Mouse (Mus musculus) liver, embryonic 15.5 days (tissue): ENCODE results near the gene Mef2b. TPM values are rescaled to one million over a fixed set of nuclear protein-coding genes. Genes with fewer than 3 reads are reported as not detected.

Experiments used
- ATAC-seq: fragments of 200-750 bp; cut with Nextera tagmentation; 2 replicates; pipeline ENCODE4 v1.8.0; 2017; ENCODE audit warnings: moderate number of reproducible peaks, mild to moderate bottlenecking, moderate library complexity; ENCODE audit not compliant: insufficient read depth
- H3K27ac ChIP-seq: fragments of 300-500 bp; sonication (generic); replicated peaks from 2 replicates; pipeline ENCODE4 v1.5.1; 2015; ENCODE audit warnings: mild to moderate bottlenecking, inconsistent platforms
- H3K27me3 ChIP-seq: fragments of 300-500 bp; sonication (generic); 2 replicates; pipeline ENCODE4 v1.6.1; 2015; ENCODE audit warnings: mild to moderate bottlenecking, inconsistent platforms
- H3K36me3 ChIP-seq: fragments of 300-500 bp; sonication (generic); replicated peaks from 2 replicates; pipeline ENCODE4 v1.6.1; 2015; ENCODE audit warnings: moderate library complexity, mild to moderate bottlenecking, inconsistent platforms
- H3K4me1 ChIP-seq: fragments of 300-500 bp; sonication (generic); replicated peaks from 2 replicates; pipeline ENCODE4 v1.6.1; 2015; ENCODE audit warnings: inconsistent platforms
- H3K4me2 ChIP-seq: fragments of 300-500 bp; sonication (generic); 2 replicates; pipeline ENCODE4 v1.6.1; 2015; ENCODE audit warnings: moderate library complexity, mild to moderate bottlenecking, inconsistent platforms
- H3K4me3 ChIP-seq: fragments of 300-500 bp; sonication (generic); replicated peaks from 2 replicates; pipeline ENCODE4 v1.5.1; 2015; ENCODE audit warnings: mild to moderate bottlenecking, inconsistent platforms
- H3K9ac ChIP-seq: fragments of 300-500 bp; sonication (generic); 2 replicates; pipeline ENCODE4 v1.6.1; 2015; ENCODE audit warnings: moderate library complexity, mild to moderate bottlenecking, inconsistent platforms
- H3K9me3 ChIP-seq: fragments of 300-500 bp; sonication (generic); replicated peaks from 2 replicates; pipeline ENCODE4 v1.6.1; 2016; ENCODE audit warnings: inconsistent platforms
- WGBS: fragments of 180-500 bp; shearing (Covaris S2); methylation state at CpG from one replicate; pipeline ENCODE4 v1.1.7; 2015; ENCODE audit warnings: mixed read lengths; ENCODE audit not compliant: insufficient replicate concordance; 5-methylcytosine and 5-hydroxymethylcytosine counted together
- polyA plus RNA-seq: library from polyadenylated mRNA; unstranded; fragments of >200 nt; fragmentation: Nextera tagmentation; extraction: Ambion mirVana; gene quantifications from 2 replicates; pipeline ENCODE4 v1.2.1, GENCODE M21; 2015

The Mef2b gene
- polyA plus RNA-seq, 1 experiment from 2014 or later: not detected

- WGBS: 73% methylated on average over 4 of the region's 4 CpGs
- Histone ChIP-seq H3K4me3 (no peak overlapping the region), H3K9me3 (no peaks in the 10 kb centered on the region), H3K9ac (no peak overlapping the region), H3K27me3 (no peaks in the 10 kb centered on the region), H3K4me2 (no peak overlapping the region), H3K4me1 (peaks cover 50% of the 10 kb centered on the region), H3K36me3 (peaks cover 45% of the 10 kb centered on the region), H3K27ac (no peak overlapping the region)
- no peak for ATAC-seq
Measured at GRCm38 (mm10) chr8:70136591-70136990, 2.9 kb upstream of the Mef2b start.

GRCm38 (mm10) chr8:70137890-70138289 is 1.6 kb upstream of the Mef2b start:
- WGBS: 71% methylated on average over 4 of the region's 4 CpGs
- Histone ChIP-seq H3K27ac (no peak overlapping the region), H3K36me3 (peaks cover 51% of the 10 kb centered on the region), H3K9ac (peak overlapping the region; percentile 67; the same call in 1 of the 2 replicates), H3K4me1 (peaks cover 38% of the 10 kb centered on the region), H3K4me3 (peak overlapping the region; percentile 77), H3K4me2 (peak overlapping the region; percentile 80), H3K9me3 (no peaks in the 10 kb centered on the region), H3K27me3 (no peaks in the 10 kb centered on the region)
- ATAC-seq: no peak

GRCm38 (mm10) chr8:70139981-70140380 is 470 bp downstream of the Mef2b start:
- WGBS: 6% methylated on average over 9 of the region's 9 CpGs
- ATAC-seq: no peak
- Histone ChIP-seq H3K36me3 (peaks cover 47% of the 10 kb centered on the region), H3K9ac (peak overlapping the region; percentile 73), H3K4me3 (peak overlapping the region; percentile 77), H3K9me3 (no peaks in the 10 kb centered on the region), H3K27ac (peak overlapping the region; percentile 93), H3K4me2 (peak overlapping the region; percentile 80), H3K27me3 (no peaks in the 10 kb centered on the region), H3K4me1 (peaks cover 25% of the 10 kb centered on the region)

- H3K9me3 ChIP-seq: no peaks in the 10 kb centered on the region
- peaks cover 18% of the 10 kb centered on the region for H3K4me1 ChIP-seq
- 53% methylated on average over 7 of the region's 7 CpGs for WGBS
- no peak overlapping the region for H3K4me3 ChIP-seq
- H3K9ac ChIP-seq: no peak overlapping the region
- ATAC-seq: no peak
- peaks cover 8% of the 10 kb centered on the region for H3K27me3 ChIP-seq
- H3K27ac ChIP-seq: no peak overlapping the region
- H3K36me3 ChIP-seq: peaks cover 35% of the 10 kb centered on the region
- no peak overlapping the region for H3K4me2 ChIP-seq
Measured at GRCm38 (mm10) chr8:70147678-70148607, 8.4 kb downstream of the Mef2b start.

- peaks cover 18% of the 10 kb centered on the region for H3K27me3 ChIP-seq
- WGBS: 24% methylated on average over 13 of the region's 13 CpGs
- no peak overlapping the region for H3K9ac ChIP-seq
- H3K36me3 ChIP-seq: peaks cover 17% of the 10 kb centered on the region
- no peaks in the 10 kb centered on the region for H3K9me3 ChIP-seq
- no peak for ATAC-seq
- H3K4me3 ChIP-seq: no peak overlapping the region
- H3K4me2 ChIP-seq: no peak overlapping the region
- peaks cover 19% of the 10 kb centered on the region for H3K4me1 ChIP-seq
- H3K27ac ChIP-seq: no peak overlapping the region
Measured at GRCm38 (mm10) chr8:70150158-70150557, 10.6 kb downstream of the Mef2b start.

- no peak overlapping the region for H3K27ac ChIP-seq
- H3K36me3 ChIP-seq: no peaks in the 10 kb centered on the region
- peak overlapping the region; percentile 55 for H3K4me2 ChIP-seq
- peak; percentile 86 for ATAC-seq
- no peaks in the 10 kb centered on the region for H3K9me3 ChIP-seq
- H3K4me3 ChIP-seq: 0 out of 2 replicates have a peak overlapping the region, but pooled peaks have one; percentile 20
- peaks cover 42% of the 10 kb centered on the region for H3K27me3 ChIP-seq
- 16% methylated on average over 22 of the region's 22 CpGs for WGBS
- no peak overlapping the region for H3K9ac ChIP-seq
- peaks cover 22% of the 10 kb centered on the region for H3K4me1 ChIP-seq
Measured at GRCm38 (mm10) chr8:70152537-70153257, 13.2 kb downstream of the Mef2b start.

- WGBS: 68% methylated on average over 1 of the region's 1 CpGs
- H3K9me3 ChIP-seq: no peaks in the 10 kb centered on the region
Measured at GRCm38 (mm10) chr8:70157240-70157800, 17.8 kb downstream of the Mef2b start.

GRCm38 (mm10) chr8:70158069-70158853 is 18.8 kb downstream of the Mef2b start:
- no peaks in the 10 kb centered on the region for H3K36me3 ChIP-seq
- peaks cover 18% of the 10 kb centered on the region for H3K4me1 ChIP-seq
- no peak overlapping the region for H3K27ac ChIP-seq
- ATAC-seq: peak; percentile 67
- WGBS: 7% methylated on average over 40 of the region's 40 CpGs
- H3K9me3 ChIP-seq: no peaks in the 10 kb centered on the region
- H3K4me3 ChIP-seq: peak overlapping the region; percentile 64
- H3K27me3 ChIP-seq: peaks cover 59% of the 10 kb centered on the region
- H3K9ac ChIP-seq: peak overlapping the region; percentile 31; the same call in 1 of the 2 replicates
- peak overlapping the region; percentile 90 for H3K4me2 ChIP-seq

More at GRCm38 (mm10) chr8:70157240-70157800, 17.8 kb downstream of the Mef2b start:
- H3K4me2 ChIP-seq: no peak overlapping the region
- H3K4me1 ChIP-seq: peaks cover 25% of the 10 kb centered on the region
- no peaks in the 10 kb centered on the region for H3K36me3 ChIP-seq
- H3K27ac ChIP-seq: no peak overlapping the region
- no peak overlapping the region for H3K4me3 ChIP-seq
- ATAC-seq: no peak
- no peak overlapping the region for H3K9ac ChIP-seq
- H3K27me3 ChIP-seq: peaks cover 63% of the 10 kb centered on the region

- no peak overlapping the region for H3K27ac ChIP-seq
- WGBS: 61% methylated on average over 4 of the region's 4 CpGs
- H3K9ac ChIP-seq: no peak overlapping the region
- peaks cover 52% of the 10 kb centered on the region for H3K27me3 ChIP-seq
- no peak overlapping the region for H3K4me3 ChIP-seq
- H3K4me2 ChIP-seq: no peak overlapping the region
- H3K9me3 ChIP-seq: no peaks in the 10 kb centered on the region
- no peak for ATAC-seq
- peaks cover 18% of the 10 kb centered on the region for H3K4me1 ChIP-seq
- no peaks in the 10 kb centered on the region for H3K36me3 ChIP-seq
Measured at GRCm38 (mm10) chr8:70159211-70159610, 19.7 kb downstream of the Mef2b start.

GRCm38 (mm10) chr8:70160015-70160414 is 20.5 kb downstream of the Mef2b start:
- H3K9me3 ChIP-seq: no peaks in the 10 kb centered on the region
- H3K4me3 ChIP-seq: no peak overlapping the region
- no peak overlapping the region for H3K9ac ChIP-seq
- peaks cover 18% of the 10 kb centered on the region for H3K4me1 ChIP-seq
- no peak for ATAC-seq
- H3K4me2 ChIP-seq: no peak overlapping the region
- 36% methylated on average over 13 of the region's 13 CpGs for WGBS
- no peaks in the 10 kb centered on the region for H3K36me3 ChIP-seq
- H3K27ac ChIP-seq: no peak overlapping the region
- H3K27me3 ChIP-seq: peaks cover 57% of the 10 kb centered on the region
